Mouse (Mus musculus): Measurements from ENCODE around the gene Tpm1. TPM values are rescaled to one million over a fixed set of nuclear protein-coding genes. Genes with fewer than 3 reads are reported as not detected.

Gene Tpm1
- total and polyA plus RNA-seq, 2 experiments: 16.1 to 35.0 TPM

GRCm38 (mm10) chr9:67028133-67028724 lies 21.0 kb downstream of the Tpm1 start:
- Histone ChIP-seq H3K9ac (ENCODE audit: low read depth, low read length) (no peak overlapping the region), H3K4me3 (ENCODE audit: insufficient read depth, low read depth, low read length) (no peak overlapping the region), H3K36me3 (ENCODE audit: control insufficient read depth, insufficient read depth, low read length) (peaks cover 33% of the 10 kb centered on the region), H3K79me2 (ENCODE audit: control insufficient read depth, insufficient read depth, low read length) (no peaks in the 10 kb centered on the region), H3K27ac (replicated peaks; ENCODE audit: insufficient read depth, low read depth, low read length) (no peak overlapping the region), H3K4me1 (ENCODE audit: control insufficient read depth, insufficient read depth, low read length) (peaks cover 8% of the 10 kb centered on the region; the same call in 1 of the 2 replicates), H3K27me3 (ENCODE audit: control insufficient read depth, insufficient read depth, low read length) (no peaks in the 10 kb centered on the region)
- TF ChIP-seq POLR2A (IDR thresholded peaks at IDR 0.05; ENCODE audit: extremely low read depth, insufficient read depth, low read length): no peak
- no peak for TF ChIP-seq CTCF (IDR thresholded peaks at IDR 0.05; ENCODE audit: low read depth, low read length)
- no peak for DNase-seq (ENCODE audit: extremely low read depth, low read depth, low spot score)
- 88% methylated on average over 12 of the region's 12 CpGs for WGBS

GRCm38 (mm10) chr9:67026890-67027289 lies 22.3 kb downstream of the Tpm1 start:
- H3K27ac ChIP-seq (replicated peaks; ENCODE audit: insufficient read depth, low read depth, low read length): no peak overlapping the region
- H3K4me3 ChIP-seq (ENCODE audit: insufficient read depth, low read depth, low read length): no peak overlapping the region
- peaks cover 20% of the 10 kb centered on the region for H3K36me3 ChIP-seq (ENCODE audit: control insufficient read depth, insufficient read depth, low read length)
- H3K4me1 ChIP-seq (ENCODE audit: control insufficient read depth, insufficient read depth, low read length): peaks cover 8% of the 10 kb centered on the region; the same call in 1 of the 2 replicates
- WGBS: 97% methylated on average over 7 of the region's 7 CpGs
- TF ChIP-seq CTCF (IDR thresholded peaks at IDR 0.05; ENCODE audit: low read depth, low read length): no peak
- TF ChIP-seq POLR2A (IDR thresholded peaks at IDR 0.05; ENCODE audit: extremely low read depth, insufficient read depth, low read length): no peak
- DNase-seq (ENCODE audit: extremely low read depth, low read depth, low spot score): no peak
- no peaks in the 10 kb centered on the region for H3K27me3 ChIP-seq (ENCODE audit: control insufficient read depth, insufficient read depth, low read length)
- H3K79me2 ChIP-seq (ENCODE audit: control insufficient read depth, insufficient read depth, low read length): no peaks in the 10 kb centered on the region
- H3K9ac ChIP-seq (ENCODE audit: low read depth, low read length): no peak overlapping the region

- no peaks in the 10 kb centered on the region for H3K27me3 ChIP-seq (ENCODE audit: control insufficient read depth, insufficient read depth, low read length)
- H3K36me3 ChIP-seq (ENCODE audit: control insufficient read depth, insufficient read depth, low read length): peaks cover 16% of the 10 kb centered on the region
- H3K4me3 ChIP-seq (ENCODE audit: insufficient read depth, low read depth, low read length): no peak overlapping the region
- no peaks in the 10 kb centered on the region for H3K79me2 ChIP-seq (ENCODE audit: control insufficient read depth, insufficient read depth, low read length)
- no peak overlapping the region for H3K9ac ChIP-seq (ENCODE audit: low read depth, low read length)
- peaks cover 8% of the 10 kb centered on the region; the same call in 1 of the 2 replicates for H3K4me1 ChIP-seq (ENCODE audit: control insufficient read depth, insufficient read depth, low read length)
- no peak for DNase-seq (ENCODE audit: extremely low read depth, low read depth, low spot score)
- H3K27ac ChIP-seq (replicated peaks; ENCODE audit: insufficient read depth, low read depth, low read length): no peak overlapping the region
- 97% methylated on average over 7 of the region's 7 CpGs for WGBS
- no peak for TF ChIP-seq POLR2A (IDR thresholded peaks at IDR 0.05; ENCODE audit: extremely low read depth, insufficient read depth, low read length)
- no peak for TF ChIP-seq CTCF (IDR thresholded peaks at IDR 0.05; ENCODE audit: low read depth, low read length)
These were observed 23.1 kb downstream of the Tpm1 start for GRCm38 (mm10) chr9:67026061-67026460.

- H3K4me3 ChIP-seq (ENCODE audit: insufficient read depth, low read depth, low read length): no peak overlapping the region
- peak overlapping the region; percentile 28; the same call in 1 of the 2 replicates for H3K27ac ChIP-seq (replicated peaks; ENCODE audit: insufficient read depth, low read depth, low read length)
- no peaks in the 10 kb centered on the region for H3K79me2 ChIP-seq (ENCODE audit: control insufficient read depth, insufficient read depth, low read length)
- 16% methylated on average over 17 of the region's 17 CpGs for WGBS
- DNase-seq (ENCODE audit: extremely low read depth, low read depth, low spot score): peak; percentile 67
- TF ChIP-seq POLR2A (IDR thresholded peaks at IDR 0.05; ENCODE audit: extremely low read depth, insufficient read depth, low read length): no peak
- no peak for TF ChIP-seq CTCF (IDR thresholded peaks at IDR 0.05; ENCODE audit: low read depth, low read length)
- H3K9ac ChIP-seq (ENCODE audit: low read depth, low read length): no peak overlapping the region
- H3K27me3 ChIP-seq (ENCODE audit: control insufficient read depth, insufficient read depth, low read length): no peaks in the 10 kb centered on the region
- peaks cover 9% of the 10 kb centered on the region for H3K36me3 ChIP-seq (ENCODE audit: control insufficient read depth, insufficient read depth, low read length)
- H3K4me1 ChIP-seq (ENCODE audit: control insufficient read depth, insufficient read depth, low read length): peaks cover 8% of the 10 kb centered on the region; the same call in 1 of the 2 replicates
These were observed 24.1 kb downstream of the Tpm1 start for GRCm38 (mm10) chr9:67024889-67025692.

- TF ChIP-seq POLR2A (IDR thresholded peaks at IDR 0.05; ENCODE audit: extremely low read depth, insufficient read depth, low read length): no peak
- no peak for TF ChIP-seq CTCF (IDR thresholded peaks at IDR 0.05; ENCODE audit: low read depth, low read length)
- Histone ChIP-seq H3K79me2 (ENCODE audit: control insufficient read depth, insufficient read depth, low read length) (no peaks in the 10 kb centered on the region), H3K9ac (ENCODE audit: low read depth, low read length) (no peak overlapping the region), H3K36me3 (ENCODE audit: control insufficient read depth, insufficient read depth, low read length) (peaks cover 4% of the 10 kb centered on the region; the same call in 1 of the 2 replicates), H3K27ac (replicated peaks; ENCODE audit: insufficient read depth, low read depth, low read length) (no peak overlapping the region), H3K4me3 (ENCODE audit: insufficient read depth, low read depth, low read length) (no peak overlapping the region), H3K4me1 (ENCODE audit: control insufficient read depth, insufficient read depth, low read length) (peaks cover 8% of the 10 kb centered on the region; the same call in 1 of the 2 replicates), H3K27me3 (ENCODE audit: control insufficient read depth, insufficient read depth, low read length) (no peaks in the 10 kb centered on the region)
- 95% methylated on average over 9 of the region's 9 CpGs for WGBS
- no peak for DNase-seq (ENCODE audit: extremely low read depth, low read depth, low spot score)
These were observed 25.8 kb downstream of the Tpm1 start for GRCm38 (mm10) chr9:67023371-67023770.

All from liver, adult 2 months (tissue).